Comparison of ENCODE assay signal across 15 mouse cellular contexts in the genomic region with DNA sequence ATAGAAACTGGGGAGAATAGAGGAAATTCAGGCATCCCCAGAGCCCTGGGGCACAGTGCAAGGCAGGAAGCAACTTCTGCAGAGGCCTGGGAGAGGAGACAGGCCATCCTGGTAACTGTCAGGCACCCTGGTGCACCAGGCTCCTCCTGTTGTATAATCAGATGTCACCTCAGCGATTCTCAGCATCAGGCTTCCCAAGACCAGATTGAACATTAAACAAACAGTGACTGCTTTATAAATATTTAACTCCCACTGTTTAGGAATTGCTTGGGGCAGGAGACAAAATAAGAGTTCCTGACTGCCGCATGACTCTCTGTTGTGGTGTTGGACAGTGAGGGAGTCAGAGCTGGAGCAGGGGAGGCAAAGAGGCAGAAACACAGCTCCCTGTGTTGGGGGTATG.
DNase-seq lines count a peak whose midpoint lies in the region; ATAC-seq and TF ChIP-seq lines count a peak whose summit lies in the region.
"Had no signal": no experiment of that assay in that cellular context is flagged by ENCODE, and none has a peak within 500 bp of the region (broad histone marks: within the 10 kb centered on the region; RNA-seq: fewer than 3 reads in every experiment).

No protein-coding gene starts in this region.

- no peak overlapping the region; the same call in 1 of the 2 replicates for H3K27ac ChIP-seq in stomach, embryonic 14.5 days (ENCODE audit: low read length)
- H3K27ac ChIP-seq in stomach, postnatal 0 days (replicated peaks) = no peak overlapping the region
- 0 out of 2 replicates have a peak overlapping the region, but pooled peaks have one; percentile 8 for H3K27ac ChIP-seq in kidney, postnatal 0 days
- H3K27ac ChIP-seq in lung, postnatal 0 days (ENCODE audit: low read length) = no peak overlapping the region
- no peak overlapping the region for H3K27ac ChIP-seq in limb, embryonic 10.5 days
- H3K27ac ChIP-seq: hindbrain, postnatal 0 days had no signal

- no peak overlapping the region for H3K4me2 ChIP-seq in stomach, embryonic 14.5 days (replicated peaks; ENCODE audit: low read depth, low read length)
- no peak overlapping the region for H3K4me2 ChIP-seq in stomach, postnatal 0 days (replicated peaks; ENCODE audit: low read depth)
- H3K4me2 ChIP-seq in kidney, postnatal 0 days (ENCODE audit: low read length) = no peak overlapping the region
- no peak overlapping the region for H3K4me2 ChIP-seq in lung, postnatal 0 days (replicated peaks; ENCODE audit: low read depth, low read length)

- ATAC-seq in stomach, embryonic 14.5 days (ENCODE audit: insufficient number of reproducible peaks, insufficient read depth, low FRiP score, low read depth) = peak; percentile 25; the same call in 1 of the 2 replicates
- no peak for ATAC-seq in stomach, postnatal 0 days (ENCODE audit: low FRiP score, low TSS enrichment)
- peak; percentile 43 for ATAC-seq in kidney, postnatal 0 days (replicated peaks; ENCODE audit: low FRiP score, low read depth)
- peak; percentile 56; the same call in 1 of the 2 replicates for ATAC-seq in lung, postnatal 0 days
- ATAC-seq in frontal cortex, adult (ENCODE audit: low TSS enrichment) = no peak
- ATAC-seq: hindbrain, postnatal 0 days had no signal

- WGBS in stomach, embryonic 14.5 days = 26% methylated on average over 2 of the region's 2 CpGs
- WGBS in stomach, postnatal 0 days = 32% methylated on average over 2 of the region's 2 CpGs
- WGBS in kidney, postnatal 0 days = 37% methylated on average over 2 of the region's 2 CpGs
- 35% methylated on average over 2 of the region's 2 CpGs for WGBS in lung, postnatal 0 days
- 74% methylated on average over 2 of the region's 2 CpGs for WGBS in limb, embryonic 10.5 days

- no peak overlapping the region for H3K4me3 ChIP-seq in stomach, embryonic 14.5 days (ENCODE audit: low read depth, low read length)
- no peak overlapping the region for H3K4me3 ChIP-seq in stomach, postnatal 0 days (ENCODE audit: low read depth, low read length)
- no peak overlapping the region for H3K4me3 ChIP-seq in kidney, postnatal 0 days (replicated peaks; ENCODE audit: low read depth, low read length)
- H3K4me3 ChIP-seq in lung, postnatal 0 days (ENCODE audit: low read depth, low read length) = no peak overlapping the region
- H3K4me3 ChIP-seq in limb, embryonic 10.5 days = no peak overlapping the region
- H3K4me3 ChIP-seq: erythroblast, embryonic 14.5 days had no signal

- no peak overlapping the region for H3K9ac ChIP-seq in stomach, embryonic 14.5 days (replicated peaks; ENCODE audit: low read depth, low read length)
- H3K9ac ChIP-seq in stomach, postnatal 0 days (ENCODE audit: low read length) = no peak overlapping the region
- no peak overlapping the region for H3K9ac ChIP-seq in kidney, postnatal 0 days (ENCODE audit: low read depth, low read length)
- no peak overlapping the region for H3K9ac ChIP-seq in lung, postnatal 0 days (replicated peaks; ENCODE audit: low read depth)

- DNase-seq in stomach, postnatal 0 days (ENCODE audit: low spot score) = no peak
- no peak for DNase-seq in kidney, postnatal 0 days (ENCODE audit: low spot score)
- peak; percentile 32 for DNase-seq in lung, postnatal 0 days (ENCODE audit: low spot score)
- no peak for DNase-seq in limb, embryonic 10.5 days (ENCODE audit: low spot score)
- no peak for DNase-seq in cerebellum, postnatal 4 days (ENCODE audit: low spot score in 2 of 2)
- DNase-seq: adrenal gland, postnatal 36 days; cerebellum, postnatal 10 days; heart, adult 11 months; heart, postnatal 10 days; layer of hippocampus, adult 9-11 months; midbrain, embryonic 14.5 days had no signal

- H3K36me3 ChIP-seq in stomach, embryonic 14.5 days (ENCODE audit: control insufficient read depth, insufficient read depth, low read length) = no peaks in the 10 kb centered on the region
- no peaks in the 10 kb centered on the region for H3K36me3 ChIP-seq in stomach, postnatal 0 days (ENCODE audit: control insufficient read depth, insufficient read depth, low read length)
- H3K36me3 ChIP-seq in kidney, postnatal 0 days (ENCODE audit: insufficient read depth, low read length) = no peaks in the 10 kb centered on the region
- H3K36me3 ChIP-seq in lung, postnatal 0 days (ENCODE audit: insufficient read depth, low read length) = no peaks in the 10 kb centered on the region
- no peaks in the 10 kb centered on the region for H3K36me3 ChIP-seq in limb, embryonic 10.5 days

- H3K9me3 ChIP-seq in stomach, embryonic 14.5 days (ENCODE audit: control insufficient read depth, low read depth, low read length) = no peaks in the 10 kb centered on the region
- H3K9me3 ChIP-seq in stomach, postnatal 0 days (ENCODE audit: control insufficient read depth, low read length) = no peaks in the 10 kb centered on the region
- no peaks in the 10 kb centered on the region for H3K9me3 ChIP-seq in kidney, postnatal 0 days (replicated peaks; ENCODE audit: low read length)
- no peaks in the 10 kb centered on the region for H3K9me3 ChIP-seq in lung, postnatal 0 days (ENCODE audit: low read length)
- no peaks in the 10 kb centered on the region for H3K9me3 ChIP-seq in limb, embryonic 10.5 days (replicated peaks)

- no peak for TF ChIP-seq EP300 in stomach, postnatal 0 days (optimal IDR thresholded peaks at IDR 0.05)
- TF ChIP-seq EP300 in lung, postnatal 0 days (IDR thresholded peaks at IDR 0.05) = peak; percentile 53

- no peaks in the 10 kb centered on the region for H3K27me3 ChIP-seq in stomach, embryonic 14.5 days (ENCODE audit: control insufficient read depth, insufficient read depth, low read length)
- H3K27me3 ChIP-seq in stomach, postnatal 0 days (ENCODE audit: control insufficient read depth, insufficient read depth, low read length) = no peaks in the 10 kb centered on the region
- no peaks in the 10 kb centered on the region for H3K27me3 ChIP-seq in kidney, postnatal 0 days (ENCODE audit: insufficient read depth, low read length)
- no peaks in the 10 kb centered on the region for H3K27me3 ChIP-seq in lung, postnatal 0 days (replicated peaks; ENCODE audit: insufficient read depth, low read length)
- no peaks in the 10 kb centered on the region for H3K27me3 ChIP-seq in limb, embryonic 10.5 days (ENCODE audit: low read depth, poor library complexity, severe bottlenecking)

- no peak for TF ChIP-seq CTCF in stomach, postnatal 0 days (IDR thresholded peaks at IDR 0.05; ENCODE audit: low read depth)
- no peak for TF ChIP-seq CTCF in kidney, postnatal 0 days (IDR thresholded peaks at IDR 0.05; ENCODE audit: low read depth)
- TF ChIP-seq CTCF in lung, postnatal 0 days (IDR thresholded peaks at IDR 0.05) = no peak

- H3K4me1 ChIP-seq in stomach, embryonic 14.5 days (ENCODE audit: control insufficient read depth, insufficient read depth, low read length) = peaks cover 29% of the 10 kb centered on the region; the same call in 1 of the 2 replicates
- H3K4me1 ChIP-seq in stomach, postnatal 0 days (replicated peaks; ENCODE audit: control insufficient read depth, insufficient read depth) = no peaks in the 10 kb centered on the region
- peaks cover 27% of the 10 kb centered on the region for H3K4me1 ChIP-seq in kidney, postnatal 0 days (replicated peaks; ENCODE audit: insufficient read depth, low read length)
- no peaks in the 10 kb centered on the region for H3K4me1 ChIP-seq in lung, postnatal 0 days (ENCODE audit: insufficient read depth, low read depth, low read length)
- H3K4me1 ChIP-seq in limb, embryonic 10.5 days = peaks cover 25% of the 10 kb centered on the region

Comparison
In these comparisons a context has a peak if more than half of its experiments do, and no peak if none do; other contexts are left out.
1. ATAC-seq: peak in stomach, embryonic 14.5 days (single experiment), kidney, postnatal 0 days (single experiment) and lung, postnatal 0 days (single experiment); none in stomach, postnatal 0 days (single experiment) and frontal cortex, adult (single experiment).